Mouse (Mus musculus) neural tube, embryonic 13.5 days (tissue): ENCODE results near the gene Acap1. TPM values are rescaled to one million over a fixed set of nuclear protein-coding genes. Genes with fewer than 3 reads are reported as not detected.
A peak's percentile ranks its signal among the peaks of the same experiment; 100 is the strongest.
"Not testable (repeated sequence)": the region's sequence is repeated elsewhere in the genome, so short reads cannot be mapped to it uniquely, and the experiment has no call there.

Experiments used
- ATAC-seq: fragments of 200-750 bp; cut with Nextera tagmentation; 2 replicates; pipeline ENCODE4 v1.8.0; 2017; ENCODE audit warnings: low read depth, mild to moderate bottlenecking, moderate TSS enrichment, moderate library complexity
- H3K27ac ChIP-seq: fragments of 300-500 bp; sonication (generic); replicated peaks from 2 replicates; pipeline ENCODE4 v1.5.1; 2015; ENCODE audit warnings: moderate library complexity, mild to moderate bottlenecking, inconsistent platforms
- H3K27me3 ChIP-seq: fragments of 300-500 bp; sonication (generic); 2 replicates; pipeline ENCODE4 v1.6.1; 2015; ENCODE audit warnings: mild to moderate bottlenecking, inconsistent platforms
- H3K36me3 ChIP-seq: fragments of 300-500 bp; sonication (generic); 2 replicates; pipeline ENCODE4 v1.6.1; 2015; ENCODE audit warnings: mild to moderate bottlenecking, inconsistent platforms
- H3K4me1 ChIP-seq: fragments of 300-500 bp; sonication (generic); replicated peaks from 2 replicates; pipeline ENCODE4 v1.6.1; 2015; ENCODE audit warnings: inconsistent platforms
- H3K4me2 ChIP-seq: fragments of 300-500 bp; sonication (generic); 2 replicates; pipeline ENCODE4 v1.6.1; 2015; ENCODE audit warnings: inconsistent platforms, mild to moderate bottlenecking, moderate library complexity
- H3K4me3 ChIP-seq: fragments of 300-500 bp; sonication (generic); 2 replicates; pipeline ENCODE4 v1.5.1; 2015; ENCODE audit warnings: mild to moderate bottlenecking, inconsistent platforms
- H3K9ac ChIP-seq: fragments of 300-500 bp; sonication (generic); 2 replicates; pipeline ENCODE4 v1.6.1; 2015; ENCODE audit warnings: moderate library complexity, mild to moderate bottlenecking, inconsistent platforms
- H3K9me3 ChIP-seq: fragments of 300-500 bp; sonication (generic); 2 replicates; pipeline ENCODE4 v1.6.1; 2016; ENCODE audit warnings: inconsistent platforms
- WGBS: fragments of 180-500 bp; shearing (Covaris S2); methylation state at CpG from one replicate; pipeline ENCODE4 v1.1.7; 2015; 5-methylcytosine and 5-hydroxymethylcytosine counted together
- polyA plus RNA-seq: library from polyadenylated mRNA; unstranded; fragments of >200 nt; fragmentation: Nextera tagmentation; extraction: Ambion mirVana; gene quantifications from 2 replicates; pipeline ENCODE4 v1.2.1, GENCODE M21; 2015

The Acap1 gene
- polyA plus RNA-seq, 1 experiment from 2014 or later = 0.80 TPM

- no peak overlapping the region for H3K4me3 ChIP-seq
- H3K27me3 ChIP-seq = peaks cover 32% of the 10 kb centered on the region
- no peaks in the 10 kb centered on the region for H3K36me3 ChIP-seq
- no peak overlapping the region for H3K9ac ChIP-seq
- no peak for ATAC-seq
- no peak overlapping the region for H3K4me2 ChIP-seq
- H3K4me1 ChIP-seq = peaks cover 23% of the 10 kb centered on the region
- H3K9me3 ChIP-seq = no peaks in the 10 kb centered on the region
- no peak overlapping the region for H3K27ac ChIP-seq
- WGBS = 76% methylated on average over 4 of the region's 4 CpGs
These were observed 37.7 kb upstream of the Acap1 start for GRCm38 (mm10) chr11:69933066-69933465.

- Histone ChIP-seq H3K4me2 (no peak overlapping the region), H3K27ac (no peak overlapping the region), H3K9ac (no peak overlapping the region), H3K9me3 (no peaks in the 10 kb centered on the region), H3K4me3 (no peak overlapping the region), H3K4me1 (peaks cover 22% of the 10 kb centered on the region), H3K36me3 (no peaks in the 10 kb centered on the region), H3K27me3 (peaks cover 24% of the 10 kb centered on the region)
- 37% methylated on average over 3 of the region's 3 CpGs for WGBS
- ATAC-seq = no peak
These were observed 36.9 kb upstream of the Acap1 start for GRCm38 (mm10) chr11:69932254-69932653.

GRCm38 (mm10) chr11:69931769-69932168 lies 36.4 kb upstream of the Acap1 start:
- H3K9me3 ChIP-seq = no peaks in the 10 kb centered on the region
- ATAC-seq = no peak
- no peaks in the 10 kb centered on the region for H3K36me3 ChIP-seq
- peaks cover 19% of the 10 kb centered on the region for H3K27me3 ChIP-seq
- H3K4me3 ChIP-seq = no peak overlapping the region
- peaks cover 17% of the 10 kb centered on the region for H3K4me1 ChIP-seq
- H3K4me2 ChIP-seq = no peak overlapping the region
- no peak overlapping the region for H3K9ac ChIP-seq
- 76% methylated on average over 8 of the region's 8 CpGs for WGBS
- no peak overlapping the region for H3K27ac ChIP-seq

- Histone ChIP-seq H3K4me2 (no peak overlapping the region), H3K9ac (no peak overlapping the region), H3K36me3 (no peaks in the 10 kb centered on the region), H3K27ac (no peak overlapping the region), H3K4me3 (no peak overlapping the region), H3K4me1 (peaks cover 10% of the 10 kb centered on the region), H3K9me3 (no peaks in the 10 kb centered on the region), H3K27me3 (peaks cover 12% of the 10 kb centered on the region)
- 73% methylated on average over 3 of the region's 3 CpGs for WGBS
- ATAC-seq = no peak
These were observed 35.7 kb upstream of the Acap1 start for GRCm38 (mm10) chr11:69930967-69931537.

- not testable (repeated sequence) for H3K4me3 ChIP-seq, H3K27me3 ChIP-seq, H3K4me2 ChIP-seq, H3K4me1 ChIP-seq, ATAC-seq, H3K27ac ChIP-seq, H3K9ac ChIP-seq, H3K36me3 ChIP-seq, H3K9me3 ChIP-seq
- WGBS = 86% methylated on average over 8 of the region's 8 CpGs
These were observed 34.8 kb upstream of the Acap1 start for GRCm38 (mm10) chr11:69930176-69930575.

- ATAC-seq = no peak
- no peak overlapping the region for H3K4me3 ChIP-seq
These were observed 34.4 kb upstream of the Acap1 start for GRCm38 (mm10) chr11:69929712-69930111.

GRCm38 (mm10) chr11:69927501-69927900 lies 32.2 kb upstream of the Acap1 start:
- no peak for ATAC-seq
- no peaks in the 10 kb centered on the region; the same call in 1 of the 2 replicates for H3K27me3 ChIP-seq
- H3K9me3 ChIP-seq = no peaks in the 10 kb centered on the region
- H3K36me3 ChIP-seq = no peaks in the 10 kb centered on the region
- peaks cover 5% of the 10 kb centered on the region for H3K4me1 ChIP-seq
- WGBS = 96% methylated on average over 2 of the region's 2 CpGs
- H3K4me3 ChIP-seq = no peak overlapping the region
- H3K27ac ChIP-seq = no peak overlapping the region
- no peak overlapping the region for H3K9ac ChIP-seq
- H3K4me2 ChIP-seq = no peak overlapping the region

More at GRCm38 (mm10) chr11:69929712-69930111, 34.4 kb upstream of the Acap1 start:
- Histone ChIP-seq H3K4me2 (no peak overlapping the region), H3K27me3 (peaks cover 5% of the 10 kb centered on the region), H3K27ac (no peak overlapping the region), H3K4me1 (peaks cover 3% of the 10 kb centered on the region; the same call in 1 of the 2 replicates), H3K36me3 (no peaks in the 10 kb centered on the region), H3K9ac (no peak overlapping the region), H3K9me3 (no peaks in the 10 kb centered on the region)
- 87% methylated on average over 4 of the region's 4 CpGs for WGBS

GRCm38 (mm10) chr11:69922796-69923195 lies 27.5 kb upstream of the Acap1 start:
- Histone ChIP-seq H3K9ac (peak overlapping the region; percentile 71; the same call in 1 of the 2 replicates), H3K4me3 (0 out of 2 replicates have a peak overlapping the region, but pooled peaks have one; percentile 92), H3K36me3 (peaks cover 15% of the 10 kb centered on the region), H3K27me3 (no peaks in the 10 kb centered on the region), H3K9me3 (no peaks in the 10 kb centered on the region), H3K4me2 (peak overlapping the region; percentile 58), H3K4me1 (peaks cover 32% of the 10 kb centered on the region), H3K27ac (peak overlapping the region; percentile 92)
- no peak for ATAC-seq
- 77% methylated on average over 3 of the region's 3 CpGs for WGBS

GRCm38 (mm10) chr11:69922012-69922756 lies 26.8 kb upstream of the Acap1 start:
- H3K27ac ChIP-seq = peak overlapping the region; percentile 92
- no peaks in the 10 kb centered on the region for H3K27me3 ChIP-seq
- ATAC-seq = no peak
- H3K9ac ChIP-seq = peak overlapping the region; percentile 71
- H3K9me3 ChIP-seq = no peaks in the 10 kb centered on the region
- H3K4me1 ChIP-seq = peaks cover 32% of the 10 kb centered on the region
- H3K36me3 ChIP-seq = peaks cover 21% of the 10 kb centered on the region
- H3K4me3 ChIP-seq = peak overlapping the region; percentile 92
- WGBS = 5% methylated on average over 12 of the region's 12 CpGs
- H3K4me2 ChIP-seq = peak overlapping the region; percentile 58

GRCm38 (mm10) chr11:69921114-69922011 lies 26.0 kb upstream of the Acap1 start, which contains the start of gene Eif5a:
TSS of gene Eif5a (minus strand) at chr11:69921958.
- H3K9ac ChIP-seq = peak within 1 kb of the TSS; percentile 91
- H3K27ac ChIP-seq = peak within 1 kb of the TSS; percentile 93
- ATAC-seq = peak; percentile 97
- peak within 1 kb of the TSS; percentile 98 for H3K4me2 ChIP-seq
- H3K36me3 ChIP-seq = peaks cover 29% of the 10 kb centered on the region
- no peaks in the 10 kb centered on the region for H3K9me3 ChIP-seq
- H3K4me1 ChIP-seq = peaks cover 32% of the 10 kb centered on the region
- H3K27me3 ChIP-seq = no peaks in the 10 kb centered on the region
- under 1% methylated on average over 78 of the region's 78 CpGs for WGBS
- peak within 1 kb of the TSS; percentile 92 for H3K4me3 ChIP-seq

- Histone ChIP-seq H3K4me3 (peak overlapping the region; percentile 92), H3K36me3 (peaks cover 39% of the 10 kb centered on the region), H3K4me1 (peaks cover 41% of the 10 kb centered on the region), H3K27ac (peak overlapping the region; percentile 93), H3K4me2 (peak overlapping the region; percentile 98), H3K9ac (peak overlapping the region; percentile 91), H3K27me3 (no peaks in the 10 kb centered on the region), H3K9me3 (no peaks in the 10 kb centered on the region)
- 0% methylated on average over 55 of the region's 65 CpGs for WGBS
- peak; percentile 16 for ATAC-seq
These were observed 25.1 kb upstream of the Acap1 start for GRCm38 (mm10) chr11:69920266-69921031.
